Mouse (Mus musculus) bone marrow macrophage, adult 2 months (primary cell): ENCODE data around the gene Triap1. TPM values are rescaled to one million over a fixed set of nuclear protein-coding genes. Genes with fewer than 3 reads are reported as not detected.
A peak's percentile ranks its signal among the peaks of the same experiment; 100 is the strongest.
"Not testable (repeated sequence)": the region's sequence is repeated elsewhere in the genome, so short reads cannot be mapped to it uniquely, and the experiment has no call there.

Source experiments
- H3K27ac ChIP-seq: 2 replicates; pipeline ENCODE4 v1.5.1; 2012; ENCODE audit warnings: low read depth, low read length; ENCODE audit not compliant: insufficient read depth
- H3K4me1 ChIP-seq: 2 replicates; pipeline ENCODE4 v1.6.1; 2012; ENCODE audit warnings: low read length; ENCODE audit not compliant: control insufficient read depth, insufficient read depth
- H3K4me3 ChIP-seq: 2 replicates; pipeline ENCODE4 v1.5.1; 2012; ENCODE audit warnings: mild to moderate bottlenecking, low read length, moderate library complexity; ENCODE audit not compliant: insufficient read depth
- CTCF ChIP-seq: IDR thresholded peaks from 2 replicates; pipeline ENCODE4 v1.5.1; 2012; ENCODE audit warnings: low read depth, mild to moderate bottlenecking, low read length, moderate library complexity
- POLR2A ChIP-seq: IDR thresholded peaks from 2 replicates; pipeline ENCODE4 v1.6.1; 2012; ENCODE audit warnings: mild to moderate bottlenecking, low read depth, low read length, borderline replicate concordance
- polyA plus RNA-seq: library from polyadenylated mRNA; stranded (reverse); fragments of >200 nt; gene quantifications from 2 replicates; pipeline ENCODE4 v1.2.4, GENCODE M21; 2012; ENCODE audit not compliant: missing spikeins, insufficient read depth, insufficient read length

Gene Triap1
- polyA plus RNA-seq = 60.2 and 68.9 TPM in 2 replicates

DNA sequence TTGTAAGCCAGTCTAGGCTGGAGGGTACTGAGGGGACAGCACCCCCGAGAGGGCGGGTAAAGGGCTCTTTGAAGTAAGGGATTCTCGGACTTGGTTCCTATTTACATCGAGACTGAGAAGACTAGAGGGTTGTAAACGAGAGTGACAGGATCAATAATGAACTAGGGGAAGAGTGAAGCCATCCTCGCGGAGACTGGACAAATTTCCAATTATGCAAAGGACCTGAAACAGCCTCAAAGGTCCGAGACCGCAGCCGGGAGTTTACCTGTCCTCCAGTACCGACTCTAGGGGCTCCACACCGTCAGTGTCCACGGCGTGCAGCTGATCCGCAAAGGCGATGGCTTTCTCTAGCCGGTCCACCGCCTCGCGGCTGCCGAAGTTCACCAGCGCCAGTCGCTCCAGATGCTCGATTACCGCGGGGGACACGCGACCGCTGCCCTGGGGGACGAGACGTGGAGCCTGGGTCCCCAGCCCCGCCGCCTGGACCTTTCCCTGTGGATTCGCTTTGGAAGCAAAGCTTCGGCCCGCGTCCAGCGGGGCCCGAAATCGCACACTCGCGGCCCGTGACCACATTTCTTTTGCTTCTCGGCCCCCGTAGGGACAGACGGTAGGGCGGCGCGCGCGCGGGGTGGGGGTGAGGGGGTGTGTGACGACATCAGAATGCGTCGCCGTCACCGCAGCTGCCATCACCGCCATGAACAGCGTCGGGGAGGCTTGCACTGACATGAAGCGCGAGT is at the start of gene Triap1, which contains the start of gene Gatc:
TSS of gene Triap1 (plus strand) at position 649 of the 737 bp plus-strand sequence.
TSS of gene Gatc (minus strand) at position 602 of the 737 bp plus-strand sequence.
- peak within 1 kb of the TSS; percentile 74 for H3K27ac ChIP-seq
- H3K4me3 ChIP-seq = peak within 1 kb of the TSS; percentile 85
- peaks cover 30% of the 10 kb centered on the region for H3K4me1 ChIP-seq
- no peak for TF ChIP-seq CTCF
- TF ChIP-seq POLR2A = no peak

DNA sequence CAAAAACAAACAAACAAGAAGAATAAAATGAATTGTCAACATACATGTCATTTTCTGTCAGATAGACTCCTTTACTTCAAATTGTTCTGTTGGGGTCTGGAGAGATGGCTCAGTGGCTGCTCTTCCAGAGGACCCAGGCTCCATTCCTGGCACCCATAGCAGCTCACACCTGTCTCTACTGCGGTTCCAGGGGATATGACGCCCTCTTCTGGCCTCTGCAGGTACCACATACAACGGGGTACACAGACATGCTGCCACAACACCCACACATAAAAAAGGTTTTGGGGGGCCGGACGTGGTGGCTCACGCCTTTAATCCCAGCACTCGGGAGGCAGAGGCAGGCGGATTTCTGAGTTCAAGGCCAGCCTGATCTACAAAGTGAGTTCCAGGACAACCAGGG is 46.9 kb upstream of the Triap1 start:
- H3K4me1 ChIP-seq = peaks cover 14% of the 10 kb centered on the region
- no peak overlapping the region for H3K4me3 ChIP-seq
- H3K27ac ChIP-seq = no peak overlapping the region
- TF ChIP-seq CTCF (peak; percentile 24; the same call in 1 of the 2 replicates), POLR2A (no peak)

DNA sequence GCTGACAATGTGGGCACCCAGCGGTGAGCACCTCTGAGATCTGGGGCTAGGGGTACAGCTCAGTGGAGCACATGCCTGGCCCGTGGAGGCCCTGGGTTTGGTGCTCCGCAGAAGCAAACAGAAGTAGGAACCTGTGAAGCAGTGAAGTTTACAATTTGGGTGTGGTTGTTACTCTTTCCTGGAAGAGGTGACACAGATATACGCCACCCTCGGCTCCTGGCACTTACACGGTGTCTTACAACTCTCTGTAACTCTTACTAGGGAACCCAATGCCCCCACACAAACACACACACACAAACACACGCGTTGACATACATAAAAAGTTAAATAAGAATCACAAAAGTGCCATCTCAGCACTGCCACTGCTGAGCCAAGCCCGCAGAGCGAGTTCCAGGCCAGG is 44.7 kb upstream of the Triap1 start:
- Histone ChIP-seq H3K4me3 (no peak overlapping the region), H3K27ac (no peak overlapping the region), H3K4me1 (peaks cover 16% of the 10 kb centered on the region)
- no peak for TF ChIP-seq POLR2A
- TF ChIP-seq CTCF = no peak

DNA sequence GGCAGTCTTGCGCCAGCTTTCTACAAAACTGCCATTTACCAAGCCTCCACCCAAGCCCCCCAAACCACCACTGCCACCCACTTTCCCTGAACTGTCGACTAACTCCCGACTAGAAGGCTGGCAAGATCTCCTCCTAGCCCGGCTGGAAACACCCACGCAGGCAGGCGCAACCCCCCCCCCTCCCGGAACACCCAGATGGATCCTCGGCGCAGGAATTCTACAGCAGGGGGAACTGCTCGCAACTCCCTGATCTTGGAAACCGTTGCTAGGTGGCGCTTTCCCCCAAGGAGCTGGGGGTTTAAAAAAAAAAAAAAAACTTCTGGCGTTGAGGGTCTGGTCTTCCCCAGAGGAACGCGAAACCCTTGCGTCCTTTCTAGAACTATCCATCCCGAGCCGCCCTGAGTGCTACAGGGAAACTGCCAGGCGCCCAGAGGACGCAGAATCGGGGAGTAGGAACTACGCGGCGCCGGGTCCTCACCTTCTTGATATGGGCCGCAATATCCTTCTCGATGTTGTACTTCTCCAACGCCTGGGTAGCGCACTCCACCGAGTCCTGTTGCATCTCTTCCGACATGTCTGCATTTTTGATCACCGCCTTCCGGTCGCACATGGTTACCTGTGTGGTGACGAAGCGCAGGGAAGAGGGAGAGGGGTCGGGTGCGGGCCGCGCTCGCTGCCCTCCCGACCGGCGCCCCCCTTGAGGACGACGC is 40.8 kb upstream of the Triap1 start:
- TF ChIP-seq POLR2A (no peak), CTCF (peak; percentile 16; the same call in 1 of the 2 replicates)
- peak overlapping the region; percentile 54 for H3K27ac ChIP-seq
- H3K4me1 ChIP-seq = peaks cover 10% of the 10 kb centered on the region
- H3K4me3 ChIP-seq = peak overlapping the region; percentile 89

DNA sequence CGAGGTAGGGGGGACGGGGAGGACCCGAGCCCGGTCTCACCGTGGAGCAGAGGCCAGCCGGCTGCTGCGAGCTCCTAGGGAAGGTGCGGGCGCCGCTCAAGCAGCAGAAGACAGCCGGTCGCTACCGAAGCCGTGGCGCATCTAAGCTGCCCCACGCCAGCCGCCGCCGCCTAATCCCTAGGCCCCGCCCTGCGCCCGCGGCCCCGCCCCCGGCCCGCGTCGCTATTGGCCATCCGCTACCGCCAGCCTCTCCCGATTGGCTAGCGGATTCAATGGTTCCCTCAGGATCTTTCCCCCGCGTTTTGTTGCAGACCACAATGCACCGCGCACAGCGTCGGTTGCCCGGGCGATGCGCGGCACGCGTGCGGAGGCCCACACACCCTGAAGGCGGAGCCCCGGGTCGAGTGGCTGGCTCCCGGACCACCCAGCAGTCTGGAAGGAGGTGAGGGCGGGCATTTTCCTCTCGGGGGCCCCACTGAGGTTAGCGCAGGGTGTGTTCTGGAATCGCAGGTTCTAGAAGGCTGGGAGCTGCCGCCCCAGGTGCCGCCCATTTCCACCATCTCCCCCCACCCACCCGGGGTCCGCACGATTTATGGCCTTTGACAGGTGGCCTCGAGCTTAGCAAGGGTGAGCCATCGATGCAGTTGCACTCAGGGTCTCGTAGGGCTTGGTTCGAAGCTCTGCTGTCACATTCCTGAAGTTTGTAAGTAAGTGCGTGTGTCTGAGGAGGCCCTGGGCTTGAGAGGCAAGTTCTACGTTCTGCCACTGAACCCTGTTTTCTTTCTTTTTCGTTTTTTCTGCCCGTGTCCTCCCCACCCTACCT is 40.0 kb upstream of the Triap1 start, which contains the start of gene Dynll1:
TSS of gene Dynll1 (minus strand) at position 208 of the 823 bp plus-strand sequence.
- TF ChIP-seq CTCF = no peak
- peak; percentile 73; the same call in 1 of the 2 replicates for TF ChIP-seq POLR2A
- Histone ChIP-seq H3K4me3 (peak within 1 kb of the TSS; percentile 89), H3K4me1 (peaks cover 10% of the 10 kb centered on the region), H3K27ac (peak within 1 kb of the TSS; percentile 54)

DNA sequence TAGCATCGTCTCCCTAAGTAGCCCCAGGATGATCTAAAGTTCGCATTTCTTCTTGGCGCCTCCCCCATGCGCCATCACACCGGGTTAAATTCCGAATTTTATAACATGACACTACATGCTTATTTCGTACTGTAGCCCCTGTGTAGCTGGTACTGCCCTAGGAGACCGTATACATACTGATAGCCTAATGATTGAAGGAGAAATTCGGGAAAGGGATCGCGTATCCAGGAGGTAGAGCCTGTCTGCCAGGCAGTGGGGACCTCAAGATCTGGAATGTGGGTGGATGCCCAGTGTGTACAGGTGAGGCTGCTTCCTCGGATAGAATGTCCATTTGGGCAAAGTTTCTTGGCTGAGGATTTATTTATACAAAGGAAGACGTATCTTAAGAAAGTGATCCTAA is 39.4 kb upstream of the Triap1 start:
- Histone ChIP-seq H3K4me1 (peaks cover 10% of the 10 kb centered on the region), H3K27ac (no peak overlapping the region), H3K4me3 (peak overlapping the region; percentile 75)
- no peak for TF ChIP-seq POLR2A
- TF ChIP-seq CTCF = no peak

DNA sequence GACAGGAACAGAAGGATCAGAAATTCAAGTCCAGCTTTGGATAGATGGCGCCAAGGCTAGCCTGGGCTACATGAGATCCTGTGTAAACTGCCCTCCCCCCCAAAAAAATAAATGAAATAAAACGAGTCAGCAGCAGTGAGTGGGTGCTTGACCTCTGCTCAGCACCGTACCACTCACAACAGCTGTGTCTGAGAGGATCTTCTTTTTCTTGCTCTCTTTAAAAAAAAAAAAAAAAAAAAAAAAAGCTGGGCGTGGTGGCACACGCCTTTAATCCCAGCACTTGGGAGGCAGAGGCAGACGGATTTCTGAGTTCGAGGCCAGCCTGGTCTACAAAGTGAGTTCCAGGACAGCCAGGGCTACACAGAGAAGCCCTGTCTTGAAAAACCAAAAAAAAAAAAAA is 38.8 kb upstream of the Triap1 start:
- peaks cover 12% of the 10 kb centered on the region for H3K4me1 ChIP-seq
- not testable (repeated sequence) for H3K27ac ChIP-seq, H3K4me3 ChIP-seq

DNA sequence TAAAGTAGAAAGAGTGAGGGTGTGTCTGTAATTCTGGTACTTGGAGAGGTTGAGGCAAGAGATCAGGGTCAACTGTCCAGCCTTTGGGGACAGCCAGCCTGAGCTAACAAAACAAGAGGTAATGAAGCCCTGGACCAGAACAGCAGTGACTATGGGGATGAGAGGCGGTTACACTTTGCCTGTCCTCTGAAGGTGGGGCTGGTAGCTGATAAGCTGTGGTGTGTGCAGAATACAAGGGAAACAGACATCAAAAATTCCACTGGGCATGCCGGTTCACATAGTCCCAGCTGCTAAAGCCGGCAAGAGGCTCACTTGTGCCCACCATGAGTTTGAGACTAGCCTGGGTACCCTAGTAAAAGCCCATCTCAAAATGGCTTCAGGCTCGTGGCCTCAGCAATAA is 28.7 kb upstream of the Triap1 start:
- H3K27ac ChIP-seq = peak overlapping the region; percentile 20
- peaks cover 15% of the 10 kb centered on the region for H3K4me1 ChIP-seq
- no peak overlapping the region for H3K4me3 ChIP-seq
- TF ChIP-seq CTCF = no peak
- no peak for TF ChIP-seq POLR2A

DNA sequence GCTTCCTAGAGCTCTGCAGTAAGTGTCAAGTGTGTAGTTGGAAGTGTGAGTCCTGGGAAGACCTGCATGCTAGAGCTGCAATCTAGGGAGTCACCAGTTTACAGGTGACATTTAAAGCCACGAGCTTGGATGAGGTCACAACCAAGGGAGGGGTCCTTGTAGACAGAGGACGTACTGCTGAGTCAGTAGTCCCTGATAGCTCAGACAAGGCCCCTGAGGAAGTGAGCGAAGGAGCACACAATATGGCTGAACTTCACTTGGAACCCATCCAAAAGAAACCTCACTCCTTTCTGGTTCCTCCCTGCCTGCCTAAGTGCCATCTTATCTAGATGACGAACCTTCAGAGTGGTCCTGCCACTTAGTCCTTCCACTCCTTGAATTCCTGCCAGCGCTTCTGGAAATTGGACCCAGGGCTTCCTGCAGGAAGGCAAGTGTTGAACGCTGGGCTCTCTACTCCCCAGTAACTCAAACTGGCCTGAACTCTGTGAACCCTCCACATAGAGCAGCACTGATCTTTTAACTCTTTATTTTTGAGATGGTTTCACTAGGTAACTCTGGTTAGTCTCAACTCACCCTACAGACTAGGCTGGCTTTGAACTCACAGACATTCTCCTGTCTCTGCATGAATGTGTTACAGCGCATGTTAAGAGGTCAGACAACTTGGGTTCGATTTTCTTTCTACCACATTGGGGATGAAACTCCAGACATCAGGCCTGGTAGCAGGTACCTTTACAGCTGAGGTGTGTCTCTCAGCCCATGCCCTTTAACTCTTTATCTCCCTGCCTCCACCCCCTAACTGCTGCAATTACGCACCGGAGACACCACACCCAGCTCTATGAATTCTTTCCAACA is 28.0 kb upstream of the Triap1 start:
- Histone ChIP-seq H3K27ac (peak overlapping the region; percentile 20), H3K4me3 (no peak overlapping the region), H3K4me1 (peaks cover 12% of the 10 kb centered on the region)
- TF ChIP-seq CTCF = no peak
- TF ChIP-seq POLR2A = no peak
